Mouse (Mus musculus) myocyte (in vitro differentiated cells): ENCODE measurements around the gene Itgav. TPM values are rescaled to one million over a fixed set of nuclear protein-coding genes. Genes with fewer than 3 reads are reported as not detected.

Source experiments
- H3K27me3 ChIP-seq: one replicate; pipeline ENCODE4 v1.6.1; 2011; ENCODE audit not compliant: control insufficient read depth, insufficient read depth, insufficient read length
- H3K36me3 ChIP-seq: one replicate; pipeline ENCODE4 v1.6.1; 2011; ENCODE audit not compliant: control insufficient read depth, insufficient read depth
- H3K4me2 ChIP-seq: one replicate; pipeline ENCODE4 v1.6.1; 2011; ENCODE audit warnings: low read depth, control low read depth
- H3K4me3 ChIP-seq: one replicate; pipeline ENCODE4 v1.5.1; 2011; ENCODE audit warnings: mild to moderate bottlenecking, control low read depth, moderate library complexity
- H3K79me2 ChIP-seq: one replicate; pipeline ENCODE4 v1.6.1; 2011; ENCODE audit not compliant: control insufficient read depth, insufficient read depth
- H3ac ChIP-seq: one replicate; pipeline ENCODE4 v1.6.1; 2011; ENCODE audit not compliant: control insufficient read depth, insufficient read length
- CEBPB ChIP-seq: IDR thresholded peaks from 2 replicates; pipeline ENCODE4 v1.6.1; 2011; ENCODE audit warnings: mild to moderate bottlenecking, moderate library complexity; ENCODE audit not compliant: poor library complexity, insufficient read depth, severe bottlenecking
- E2F4 ChIP-seq: IDR thresholded peaks from one replicate; pipeline ENCODE4 v1.6.1; 2011; ENCODE audit warnings: mild to moderate bottlenecking, control low read depth, moderate library complexity; ENCODE audit not compliant: insufficient read depth
- MAX ChIP-seq: IDR thresholded peaks from one replicate; pipeline ENCODE4 v1.6.1; 2011; ENCODE audit warnings: low read depth, mild to moderate bottlenecking, control low read depth
- MYOD1 ChIP-seq, 3 experiments: IDR thresholded peaks; one replicate each; pipeline ENCODE4 v1.6.1; 2011; ENCODE audit warnings: control low read depth in 2 of 3, low read depth in 2 of 3, mild to moderate bottlenecking in 2 of 3, moderate library complexity in 1 of 3; ENCODE audit not compliant: insufficient read length in 2 of 3, control insufficient read depth in 1 of 3
- MYOG ChIP-seq, 3 experiments: IDR thresholded peaks; one replicate each; pipeline ENCODE4 v1.6.1; 2011; ENCODE audit warnings: control low read depth in 2 of 3, low read depth in 2 of 3, mild to moderate bottlenecking in 2 of 3; ENCODE audit not compliant: insufficient read length in 2 of 3, control insufficient read depth in 1 of 3, insufficient read depth in 1 of 3
- POLR2A ChIP-seq: IDR thresholded peaks from one replicate; pipeline ENCODE4 v1.6.1; 2011; ENCODE audit warnings: low read depth, mild to moderate bottlenecking, control low read depth, moderate library complexity; ENCODE audit not compliant: insufficient read length
- POLR2AphosphoS2 ChIP-seq: IDR thresholded peaks from one replicate; pipeline ENCODE4 v1.6.1; 2011; ENCODE audit warnings: low read depth, control low read depth; ENCODE audit not compliant: insufficient read length
- REST ChIP-seq: IDR thresholded peaks from one replicate; pipeline ENCODE4 v1.6.1; 2011; ENCODE audit warnings: mild to moderate bottlenecking, control low read depth, moderate library complexity; ENCODE audit not compliant: insufficient read depth, insufficient read length
- SRF ChIP-seq: IDR thresholded peaks from one replicate; pipeline ENCODE4 v1.6.1; 2011; ENCODE audit warnings: low read depth; ENCODE audit not compliant: control insufficient read depth, insufficient read length
- TCF12 ChIP-seq: IDR thresholded peaks from one replicate; pipeline ENCODE4 v1.6.1; 2011; ENCODE audit warnings: mild to moderate bottlenecking, control low read depth; ENCODE audit not compliant: poor library complexity, insufficient read depth, severe bottlenecking
- TCF3 ChIP-seq: IDR thresholded peaks from one replicate; pipeline ENCODE4 v1.6.1; 2011; ENCODE audit warnings: low read depth, control low read depth; ENCODE audit not compliant: insufficient read length
- USF1 ChIP-seq: IDR thresholded peaks from one replicate; pipeline ENCODE4 v1.6.1; 2011; ENCODE audit warnings: low read depth, mild to moderate bottlenecking, control low read depth, moderate library complexity
- polyA plus RNA-seq: library from polyadenylated mRNA; unstranded; fragments of >200 nt; fragmentation: generic; extraction: Trizol; gene quantifications from one replicate; pipeline ENCODE4 v1.2.1, GENCODE M21; 2012; ENCODE audit warnings: missing spikeins

The Itgav gene
- 26.2 TPM for polyA plus RNA-seq

DNA sequence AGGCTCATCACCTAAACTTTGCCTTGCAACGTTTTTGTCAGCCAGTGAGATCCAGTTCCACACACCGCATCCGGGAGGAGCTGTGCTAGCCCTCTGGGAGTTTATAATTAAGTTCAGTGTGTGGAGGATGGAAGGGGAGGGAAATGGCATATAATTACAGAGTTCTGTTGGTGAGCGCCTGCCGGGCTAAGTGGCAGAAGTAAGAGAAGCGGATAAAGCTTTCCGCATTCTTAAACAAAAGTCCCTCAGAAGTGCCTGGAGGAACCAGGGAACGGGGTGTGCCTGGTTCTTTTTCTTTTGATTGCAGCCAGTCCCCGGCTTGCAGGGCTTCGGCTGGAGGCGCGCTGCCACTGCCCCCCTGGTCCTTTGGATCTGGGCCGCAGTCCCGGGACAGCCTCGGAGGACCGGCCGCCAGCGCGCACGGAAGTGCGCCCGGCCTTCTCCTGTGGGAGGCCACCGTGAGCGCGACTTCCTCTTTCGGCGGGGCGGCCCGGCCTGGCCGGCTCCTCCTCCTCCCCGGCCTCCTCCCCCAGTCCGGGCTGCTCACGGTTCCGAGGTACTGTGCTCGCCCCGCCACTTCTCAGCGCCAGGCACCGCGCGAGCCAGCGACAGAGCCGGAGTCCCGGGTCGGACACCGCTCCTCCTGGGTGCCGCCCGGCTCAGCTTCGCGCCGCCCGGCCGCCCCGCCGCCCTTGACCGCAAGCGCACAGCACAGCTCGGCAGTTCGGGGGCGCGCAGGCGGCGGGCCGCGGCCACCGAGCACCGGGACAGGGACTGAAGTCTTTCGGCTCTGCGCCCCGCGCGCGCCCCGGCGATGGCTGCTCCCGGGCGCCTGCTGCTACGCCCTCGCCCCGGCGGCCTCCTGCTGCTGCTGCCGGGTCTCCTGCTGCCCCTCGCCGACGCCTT lies at the start of gene Itgav:
Gene Itgav, plus strand, starts transcription at position 477 of the 906 bp plus-strand sequence.
- H3ac ChIP-seq, result peak within 1 kb of the TSS; percentile 87
- TF ChIP-seq REST (no peak), POLR2AphosphoS2 (peak; percentile 79), POLR2A (peak; percentile 90)
- H3K4me2 ChIP-seq, result peak within 1 kb of the TSS; percentile 94
- no peaks in the 10 kb centered on the region for H3K36me3 ChIP-seq
- H3K4me3 ChIP-seq, result peak within 1 kb of the TSS; percentile 45
- no peaks in the 10 kb centered on the region for H3K27me3 ChIP-seq
- H3K79me2 ChIP-seq, result peaks cover 40% of the 10 kb centered on the region

DNA sequence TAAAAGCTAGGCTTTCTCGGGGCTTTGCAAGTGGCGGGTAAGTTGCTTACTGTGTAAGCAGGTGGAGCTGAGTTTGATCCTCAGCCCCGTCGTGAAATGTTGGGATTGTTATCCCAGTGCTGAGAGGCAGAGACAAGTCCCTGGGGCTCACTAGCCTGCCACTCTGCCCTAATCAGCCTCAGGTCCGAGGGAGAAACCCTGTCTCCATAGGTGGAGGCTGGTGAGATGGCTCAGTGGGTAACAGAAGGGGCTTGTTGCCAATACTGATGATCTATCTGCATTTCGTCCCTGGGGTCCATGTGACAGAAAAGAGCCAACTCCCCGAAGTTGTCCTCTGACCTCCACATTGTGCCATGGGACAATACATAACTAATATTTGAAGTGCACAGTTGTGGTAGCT lies 49.8 kb upstream of the Itgav start:
- Histone ChIP-seq H3K27me3 (no peaks in the 10 kb centered on the region), H3K79me2 (peaks cover 3% of the 10 kb centered on the region), H3K36me3 (peaks cover 6% of the 10 kb centered on the region), H3K4me2 (no peak overlapping the region), H3K4me3 (no peak overlapping the region), H3ac (no peak overlapping the region)
- TF ChIP-seq TCF3 (no peak), MAX (no peak), USF1 (no peak), POLR2AphosphoS2 (no peak), E2F4 (no peak), SRF (no peak), CEBPB (no peak), POLR2A (no peak), TCF12 (no peak), MYOD1 (IDR thresholded peaks at IDR 0.05; ENCODE audit: control insufficient read depth in 1 of 3, insufficient read length in 2 of 3, low read depth in 2 of 3) (no peak), REST (no peak), MYOG (IDR thresholded peaks at IDR 0.05; ENCODE audit: control insufficient read depth in 1 of 3, insufficient read depth in 1 of 3, insufficient read length in 2 of 3, low read depth in 2 of 3) (no peak)

- Histone ChIP-seq H3K4me3 (no peak overlapping the region), H3K79me2 (no peaks in the 10 kb centered on the region), H3K27me3 (no peaks in the 10 kb centered on the region), H3K36me3 (peaks cover 6% of the 10 kb centered on the region), H3ac (no peak overlapping the region), H3K4me2 (no peak overlapping the region)
- TF ChIP-seq USF1 (no peak), SRF (no peak), TCF12 (no peak), MYOG (IDR thresholded peaks at IDR 0.05; ENCODE audit: control insufficient read depth in 1 of 3, insufficient read depth in 1 of 3, insufficient read length in 2 of 3, low read depth in 2 of 3) (no peak), MYOD1 (IDR thresholded peaks at IDR 0.05; ENCODE audit: control insufficient read depth in 1 of 3, insufficient read length in 2 of 3, low read depth in 2 of 3) (no peak), POLR2AphosphoS2 (no peak), CEBPB (no peak), MAX (no peak), TCF3 (no peak), E2F4 (no peak), REST (no peak), POLR2A (no peak)
These were observed 49.3 kb upstream of the Itgav start for GRCm38 (mm10) chr2:83674896-83675295.

GRCm38 (mm10) chr2:83675681-83676080 lies 48.5 kb upstream of the Itgav start:
- Histone ChIP-seq H3K79me2 (no peaks in the 10 kb centered on the region), H3K36me3 (peaks cover 6% of the 10 kb centered on the region), H3K4me3 (no peak overlapping the region), H3ac (no peak overlapping the region), H3K27me3 (no peaks in the 10 kb centered on the region), H3K4me2 (no peak overlapping the region)
- TF ChIP-seq E2F4 (no peak), CEBPB (no peak), REST (no peak), TCF12 (no peak)

DNA sequence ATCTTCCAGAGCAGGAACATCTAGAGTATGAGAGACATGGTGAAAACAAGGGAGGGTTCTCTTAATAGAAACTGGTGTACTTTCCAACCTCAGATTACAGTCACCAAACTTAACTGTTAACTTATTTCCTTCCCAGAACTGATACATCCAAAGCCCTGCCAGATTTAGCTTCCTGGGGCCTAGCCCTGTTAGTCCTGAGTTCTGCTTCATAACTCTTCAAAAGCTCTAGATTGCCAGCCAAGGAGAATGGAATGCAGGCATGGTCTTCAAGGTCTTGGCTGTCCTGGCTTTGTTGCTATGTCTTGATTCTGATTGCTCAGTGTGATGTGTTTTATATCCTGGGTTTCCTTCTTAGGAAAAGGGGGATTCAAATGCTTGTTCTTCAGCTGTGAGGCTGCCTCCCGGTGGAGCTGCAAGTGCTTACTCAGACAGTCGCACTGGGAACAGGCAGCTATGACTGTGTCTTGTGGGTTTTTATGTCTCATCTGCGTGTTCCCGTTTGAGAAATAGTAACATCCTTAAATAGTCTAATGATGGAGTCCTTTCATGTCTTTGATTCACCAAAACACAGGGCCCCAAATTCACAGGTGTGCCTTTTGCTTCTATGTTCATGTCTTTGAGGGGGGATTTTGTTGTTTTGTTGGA lies 47.8 kb upstream of the Itgav start:
- no peaks in the 10 kb centered on the region for H3K27me3 ChIP-seq
- no peaks in the 10 kb centered on the region for H3K79me2 ChIP-seq
- TF ChIP-seq MYOD1 (IDR thresholded peaks at IDR 0.05; ENCODE audit: control insufficient read depth in 1 of 3, insufficient read length in 2 of 3, low read depth in 2 of 3) (no peak), CEBPB (no peak), POLR2AphosphoS2 (no peak), TCF3 (no peak), MAX (no peak), E2F4 (no peak), USF1 (no peak), POLR2A (no peak), MYOG (IDR thresholded peaks at IDR 0.05; ENCODE audit: control insufficient read depth in 1 of 3, insufficient read depth in 1 of 3, insufficient read length in 2 of 3, low read depth in 2 of 3) (no peak), SRF (no peak), REST (no peak), TCF12 (no peak)
- H3ac ChIP-seq, result no peak overlapping the region
- peaks cover 6% of the 10 kb centered on the region for H3K36me3 ChIP-seq
- no peak overlapping the region for H3K4me2 ChIP-seq
- no peak overlapping the region for H3K4me3 ChIP-seq
